Comparison of ENCODE assay signal across 24 mouse cellular contexts in genomic region chr17:5262788-5263187, GRCm38 (mm10).
DNase-seq lines count a peak whose midpoint lies in the region; ATAC-seq and TF ChIP-seq lines count a peak whose summit lies in the region.
"Had no signal": no experiment of that assay in that cellular context is flagged by ENCODE, and none has a peak within 500 bp of the region (broad histone marks: within the 10 kb centered on the region; RNA-seq: fewer than 3 reads in every experiment).

No protein-coding gene starts in this region.

- TF ChIP-seq POLR2A in myocyte (IDR thresholded peaks at IDR 0.05; ENCODE audit: insufficient read length, low read depth), result no peak

- no peaks in the 10 kb centered on the region for H3K27me3 ChIP-seq in myocyte (ENCODE audit: control insufficient read depth, insufficient read depth, insufficient read length)
- H3K27me3 ChIP-seq: CH12.LX; embryonic facial prominence, embryonic 13.5 days; forebrain, embryonic 13.5 days; heart, embryonic 13.5 days; hindbrain, embryonic 12.5 days; hindbrain, embryonic 15.5 days; Patski had no signal

- peak; percentile 37 for ATAC-seq in megakaryocyte progenitor cell, adult 5-6 weeks (replicated peaks; ENCODE audit: poor library complexity)
- ATAC-seq: Patski had no signal

- intact Hi-C loops in gastrocnemius, adult 2 months (cut with DNase I), result no loop called here
- intact Hi-C loops in left cerebral cortex, adult 2 months (cut with DNase I), result no loop called here
- intact Hi-C loops in left cerebral cortex, postnatal 10 days (cut with DNase I), result no loop called here

- no peak overlapping the region for H3K4me2 ChIP-seq in myocyte (ENCODE audit: low read depth)
- H3K4me2 ChIP-seq: embryonic facial prominence, embryonic 13.5 days; forebrain, embryonic 13.5 days; heart, embryonic 13.5 days; hindbrain, embryonic 12.5 days; hindbrain, embryonic 15.5 days had no signal

- H3K79me2 ChIP-seq in myocyte (ENCODE audit: control insufficient read depth, insufficient read depth), result no peaks in the 10 kb centered on the region

- no peak for TF ChIP-seq CTCF in gastrocnemius, adult 2 months (IDR thresholded peaks at IDR 0.05)
- TF ChIP-seq CTCF in left cerebral cortex, adult 2 months (IDR thresholded peaks at IDR 0.05), result no peak

- H3K36me3 ChIP-seq in myocyte (ENCODE audit: control insufficient read depth, insufficient read depth), result peaks cover 3% of the 10 kb centered on the region
- H3K36me3 ChIP-seq: hindbrain, embryonic 15.5 days had no signal

- no peak for DNase-seq in gastrocnemius, adult 2 months
- no peak for DNase-seq in gastrocnemius, postnatal 4 days (ENCODE audit: low spot score in 2 of 2)
- DNase-seq in left cerebral cortex, adult 2 months (ENCODE audit: extremely low spot score in 1 of 2, low spot score in 2 of 2), result no peak
- no peak for DNase-seq in left cerebral cortex, postnatal 10 days (ENCODE audit: extremely low spot score in 1 of 2, low spot score in 2 of 2)
- DNase-seq in cerebellum, adult 9-11 months, result no peak
- DNase-seq: adrenal gland, postnatal 10 days; adrenal gland, postnatal 36 days; B cell, adult 2 months; cerebellum, adult 18-20 months; cerebellum, adult 9-10 months; cerebellum, postnatal 25 days; gastrocnemius, postnatal 14 days had no signal

- H3ac ChIP-seq in myocyte (ENCODE audit: control insufficient read depth, insufficient read length), result no peak overlapping the region

- peak overlapping the region; percentile 71; the same call in 1 of the 2 replicates for H3K27ac ChIP-seq in gastrocnemius, adult 2 months
- peak overlapping the region; percentile 97 for H3K27ac ChIP-seq in left cerebral cortex, adult 2 months
- H3K27ac ChIP-seq: embryonic facial prominence, embryonic 13.5 days; forebrain, embryonic 10.5 days; forebrain, embryonic 13.5 days; heart, adult 2 months; heart, embryonic 10.5 days; hindbrain, embryonic 15.5 days had no signal

- H3K4me3 ChIP-seq in gastrocnemius, adult 2 months, result no peak overlapping the region
- H3K4me3 ChIP-seq in left cerebral cortex, adult 2 months, result no peak overlapping the region
- no peak overlapping the region for H3K4me3 ChIP-seq in myocyte
- H3K4me3 ChIP-seq: embryonic facial prominence, embryonic 13.5 days; forebrain, embryonic 10.5 days; forebrain, embryonic 13.5 days; heart, adult 2 months; heart, embryonic 10.5 days; heart, embryonic 13.5 days; hindbrain, embryonic 12.5 days; hindbrain, embryonic 15.5 days had no signal

TF ChIP-seq in myocyte, 11 proteins besides CTCF, POLR2A, EP300 and RAD21:
- TF ChIP-seq TCF12 (IDR thresholded peaks at IDR 0.05; ENCODE audit: insufficient read depth, poor library complexity, severe bottlenecking), result peak; percentile 24
- TF ChIP-seq MYOG (IDR thresholded peaks at IDR 0.05; ENCODE audit: control insufficient read depth in 1 of 3, insufficient read depth in 1 of 3, insufficient read length in 2 of 3, low read depth in 2 of 3), result peak; percentile 44 to 94 (median 92)
- peak in 2 of 3 experiments; percentile 74 to 87 for TF ChIP-seq MYOD1 (IDR thresholded peaks at IDR 0.05; ENCODE audit: control insufficient read depth in 1 of 3, insufficient read length in 2 of 3, low read depth in 2 of 3)
- no peak for TF ChIP-seq MAX (IDR thresholded peaks at IDR 0.05; ENCODE audit: low read depth)
- no peak for TF ChIP-seq CEBPB (IDR thresholded peaks at IDR 0.05; ENCODE audit: insufficient read depth, poor library complexity, severe bottlenecking)
- TF ChIP-seq USF1 (IDR thresholded peaks at IDR 0.05; ENCODE audit: low read depth), result peak; percentile 58
- TF ChIP-seq TCF3 (IDR thresholded peaks at IDR 0.05; ENCODE audit: insufficient read length, low read depth), result peak; percentile 19
